Mouse (Mus musculus): Measurements from ENCODE around the gene Lpp.

- no peak for TF ChIP-seq CTCF (conservative IDR thresholded peaks at IDR 0.05 in 1 of 2, IDR thresholded peaks at IDR 0.05 in 1 of 2; ENCODE audit: low read depth in 2 of 2, low read length in 2 of 2)
- TF ChIP-seq POLR2A (IDR thresholded peaks at IDR 0.05; ENCODE audit: low read depth, low read length), result no peak
- no peak for TF ChIP-seq USF2 (conservative IDR thresholded peaks at IDR 0.05; ENCODE audit: low read depth, low read length)
- TF ChIP-seq HCFC1 (IDR thresholded peaks at IDR 0.05; ENCODE audit: low read depth, low read length), result no peak
- TF ChIP-seq POLR2AphosphoS2 (IDR thresholded peaks at IDR 0.05; ENCODE audit: low read depth, low read length), result no peak
- TF ChIP-seq RCOR1 (conservative IDR thresholded peaks at IDR 0.05; ENCODE audit: low read depth, low read length), result no peak
- no peak for TF ChIP-seq ZKSCAN1 (IDR thresholded peaks at IDR 0.05; ENCODE audit: borderline replicate concordance, low read depth, low read length)
- TF ChIP-seq ZNF384 (IDR thresholded peaks at IDR 0.05; ENCODE audit: low read depth, low read length), result peak; percentile 93; the same call in 1 of the 2 replicates
- TF ChIP-seq GABPA (IDR thresholded peaks at IDR 0.05; ENCODE audit: insufficient replicate concordance, low read depth, low read length), result no peak
- no peak for TF ChIP-seq CHD1 (IDR thresholded peaks at IDR 0.05; ENCODE audit: low read depth, low read length)
These were observed 579.8 kb downstream of the Lpp start for GRCm38 (mm10) chr16:24973009-24973631.

Data from CH12.LX (cell line).